Mouse (Mus musculus) embryonic fibroblast, embryonic 13.5 days (primary cell): ENCODE measurements around the gene Cpa5.

Experiments
- CTCF ChIP-seq: IDR thresholded peaks from 2 replicates; pipeline ENCODE4 v1.5.1; 2011; ENCODE audit warnings: mild to moderate bottlenecking, control low read depth, low read length, moderate library complexity, borderline replicate concordance; ENCODE audit not compliant: insufficient read depth
- POLR2A ChIP-seq: IDR thresholded peaks from 2 replicates; pipeline ENCODE4 v1.6.1; 2011; ENCODE audit warnings: low read depth, mild to moderate bottlenecking, control low read depth, low read length, moderate library complexity

- no peak for TF ChIP-seq CTCF
- TF ChIP-seq POLR2A, result no peak
Measured at GRCm38 (mm10) chr6:30600995-30601394, 9.8 kb upstream of the Cpa5 start.
